Comparison of ENCODE assay signal across 28 mouse cellular contexts in genomic region chr1:175336191-175336590, GRCm38 (mm10).
"Had no signal": no experiment of that assay in that cellular context is flagged by ENCODE, and none has a peak within 500 bp of the region (broad histone marks: within the 10 kb centered on the region; RNA-seq: fewer than 3 reads in every experiment).

No protein-coding gene starts in this region.

- H3K4me2 ChIP-seq: heart, embryonic 12.5 days; hindbrain, embryonic 12.5 days; hindbrain, embryonic 14.5 days; intestine, embryonic 15.5 days; kidney, embryonic 15.5 days; limb, embryonic 12.5 days; liver, embryonic 13.5 days; liver, embryonic 15.5 days had no signal

- DNase-seq: gastrocnemius, adult 2 months; gastrocnemius, postnatal 10 days; gastrocnemius, postnatal 25 days; heart, adult 18-20 months; heart, postnatal 10 days; heart, postnatal 4 days; kidney, adult 2 months; kidney, adult 9 months; kidney, postnatal 14 days; kidney, postnatal 36 days; liver; liver, embryonic 13.5 days had no signal

- H3K36me3 ChIP-seq: heart, embryonic 10.5 days; heart, embryonic 12.5 days; hindbrain, embryonic 10.5 days; hindbrain, embryonic 12.5 days; intestine, embryonic 15.5 days; kidney, embryonic 15.5 days; limb, embryonic 10.5 days; limb, embryonic 12.5 days; liver, embryonic 13.5 days; liver, embryonic 15.5 days had no signal

- H3K4me3 ChIP-seq: gastrocnemius, adult 2 months; heart, embryonic 10.5 days; heart, embryonic 12.5 days; hindbrain, embryonic 10.5 days; hindbrain, embryonic 12.5 days; intestine, embryonic 15.5 days; kidney, embryonic 15.5 days; layer of hippocampus, adult 2 months; left cerebral cortex, adult 2 months; limb, embryonic 10.5 days; limb, embryonic 12.5 days; liver, embryonic 13.5 days; liver, embryonic 15.5 days had no signal

- ATAC-seq: hindbrain, embryonic 16.5 days; inflammation-experienced regulatory T-cells, adult 6 months; intestine, embryonic 15.5 days; intestine, postnatal 0 days had no signal

- H3K27ac ChIP-seq: gastrocnemius, adult 2 months; heart, embryonic 10.5 days; hindbrain, embryonic 10.5 days; hindbrain, embryonic 12.5 days; hindbrain, embryonic 14.5 days; intestine, embryonic 15.5 days; kidney, embryonic 15.5 days; kidney, postnatal 0 days; layer of hippocampus, adult 2 months; left cerebral cortex, adult 2 months; limb, embryonic 10.5 days; limb, embryonic 12.5 days; liver, embryonic 13.5 days; liver, embryonic 15.5 days had no signal

- H3K27me3 ChIP-seq: heart, embryonic 12.5 days; hindbrain, embryonic 12.5 days; intestine, embryonic 15.5 days; kidney, embryonic 15.5 days; limb, embryonic 12.5 days; liver, embryonic 13.5 days; liver, embryonic 15.5 days had no signal

- H3K4me1 ChIP-seq: hindbrain, embryonic 10.5 days; hindbrain, embryonic 12.5 days; intestine, embryonic 15.5 days; kidney, embryonic 15.5 days; limb, embryonic 10.5 days; limb, embryonic 12.5 days; liver, embryonic 13.5 days; liver, embryonic 15.5 days had no signal

- H3K9me3 ChIP-seq: heart, embryonic 10.5 days; heart, embryonic 12.5 days; hindbrain, embryonic 10.5 days; hindbrain, embryonic 12.5 days; intestine, embryonic 15.5 days; kidney, embryonic 15.5 days; limb, embryonic 10.5 days; limb, embryonic 12.5 days; liver, embryonic 15.5 days had no signal

- H3K9ac ChIP-seq: heart, embryonic 12.5 days; hindbrain, embryonic 12.5 days; hindbrain, embryonic 14.5 days; intestine, embryonic 15.5 days; kidney, embryonic 15.5 days; limb, embryonic 12.5 days; liver, embryonic 13.5 days; liver, embryonic 15.5 days had no signal
